Mouse (Mus musculus) testis, adult 2 months (tissue): ENCODE measurements around the gene Hfe2.

ENCODE experiments used
- CTCF ChIP-seq: fragments of 200-500 bp; IDR thresholded peaks from 2 replicates; pipeline ENCODE4 v1.5.1; 2012; ENCODE audit warnings: low read depth, mild to moderate bottlenecking, inconsistent platforms, low read length, moderate library complexity; ENCODE audit not compliant: control insufficient read depth, insufficient read depth, insufficient replicate concordance
- POLR2A ChIP-seq: fragments of 200-500 bp; IDR thresholded peaks from 2 replicates; pipeline ENCODE4 v1.6.1; 2012; ENCODE audit warnings: low read depth, mild to moderate bottlenecking, inconsistent platforms, low read length, moderate library complexity; ENCODE audit not compliant: control insufficient read depth

DNA sequence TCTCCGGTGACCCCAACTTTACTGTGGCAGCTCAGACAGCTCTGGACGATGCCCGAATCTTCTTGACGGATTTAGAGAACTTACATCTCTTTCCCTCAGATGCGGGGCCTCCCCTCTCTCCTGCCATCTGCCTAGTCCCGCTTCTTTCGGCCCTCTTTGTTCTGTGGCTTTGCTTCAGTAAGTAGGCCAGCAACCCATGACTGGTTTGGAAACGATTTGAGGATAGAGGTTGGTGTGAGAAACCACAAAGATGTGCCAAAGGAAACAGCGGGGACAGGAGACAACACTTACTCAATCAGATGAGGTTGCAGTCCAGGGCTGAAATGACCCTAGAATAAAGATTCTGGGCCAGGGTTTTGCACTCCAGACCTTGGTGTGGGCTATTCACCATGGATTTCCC, 3.5 kb downstream of the Hfe2 start:
- TF ChIP-seq CTCF, result no peak
- no peak for TF ChIP-seq POLR2A
